Mouse (Mus musculus) liver, embryonic 12.5 days (tissue): Measurements from ENCODE around the gene Timp2. TPM values are rescaled to one million over a fixed set of nuclear protein-coding genes. Genes with fewer than 3 reads are reported as not detected.
A peak's percentile ranks its signal among the peaks of the same experiment; 100 is the strongest.

ENCODE experiments used
- ATAC-seq: fragments of 200-750 bp; cut with Nextera tagmentation; 2 replicates; pipeline ENCODE4 v1.8.0; 2017; ENCODE audit warnings: moderate number of reproducible peaks, mild to moderate bottlenecking, moderate library complexity
- H3K27ac ChIP-seq: fragments of 300-500 bp; sonication (generic); 2 replicates; pipeline ENCODE4 v1.5.1; 2016; ENCODE audit warnings: mild to moderate bottlenecking
- H3K27me3 ChIP-seq: fragments of 300-500 bp; sonication (generic); replicated peaks from 2 replicates; pipeline ENCODE4 v1.6.1; 2016; ENCODE audit warnings: mild to moderate bottlenecking, moderate library complexity
- H3K36me3 ChIP-seq: fragments of 300-500 bp; sonication (generic); 2 replicates; pipeline ENCODE4 v1.6.1; 2016; ENCODE audit warnings: mild to moderate bottlenecking, moderate library complexity
- H3K4me1 ChIP-seq: fragments of 300-500 bp; sonication (generic); 2 replicates; pipeline ENCODE4 v1.6.1; 2016
- H3K4me2 ChIP-seq: fragments of 300-500 bp; sonication (generic); 2 replicates; pipeline ENCODE4 v1.6.1; 2016; ENCODE audit warnings: mild to moderate bottlenecking, moderate library complexity
- H3K4me3 ChIP-seq: fragments of 300-500 bp; sonication (generic); 2 replicates; pipeline ENCODE4 v1.5.1; 2016; ENCODE audit warnings: mild to moderate bottlenecking, moderate library complexity
- H3K9ac ChIP-seq: fragments of 300-500 bp; sonication (generic); 2 replicates; pipeline ENCODE4 v1.6.1; 2016; ENCODE audit warnings: mild to moderate bottlenecking, moderate library complexity
- H3K9me3 ChIP-seq: fragments of 300-500 bp; sonication (generic); replicated peaks from 2 replicates; pipeline ENCODE4 v1.6.1; 2016; ENCODE audit warnings: mild to moderate bottlenecking, moderate library complexity
- WGBS: fragments of 180-500 bp; shearing (Covaris S2); methylation state at CpG from one replicate; pipeline ENCODE4 v1.1.7; 2016; ENCODE audit not compliant: insufficient replicate concordance; 5-methylcytosine and 5-hydroxymethylcytosine counted together
- polyA plus RNA-seq: library from polyadenylated mRNA; unstranded; fragments of >200 nt; fragmentation: Nextera tagmentation; extraction: Ambion mirVana; gene quantifications from 2 replicates; pipeline ENCODE4 v1.2.1, GENCODE M21; 2016

Timp2 gene
- 8.7 and 9.9 TPM in 2 replicates for polyA plus RNA-seq

DNA sequence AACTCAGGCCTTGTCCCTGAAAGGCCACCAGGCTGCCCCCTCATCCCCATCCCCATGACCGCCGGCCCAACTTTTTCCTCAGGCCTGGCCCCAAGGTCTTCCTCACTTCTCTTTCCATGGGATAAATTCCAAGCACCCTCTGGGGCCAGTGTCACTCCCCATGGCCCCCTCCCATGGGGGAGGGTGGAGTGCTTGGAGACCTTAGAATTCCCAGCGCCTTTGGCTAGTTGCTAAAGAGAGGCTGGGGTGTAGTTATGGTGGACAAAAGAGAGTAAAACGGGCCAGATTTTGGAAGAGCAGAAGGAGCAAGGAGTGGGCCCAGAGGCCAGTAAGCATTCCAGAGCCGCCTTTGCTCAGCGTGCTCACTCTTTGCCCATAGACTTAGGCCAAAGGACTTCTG, at the start of gene Timp2:
Timp2 (minus strand) TSS at position 101 of the 400 bp plus-strand sequence.
- WGBS: 41% methylated on average over 6 of the region's 6 CpGs
- 0 out of 2 replicates have a peak, but pooled peaks have one; percentile 9 for ATAC-seq
- Histone ChIP-seq H3K9me3 (no peaks in the 10 kb centered on the region), H3K36me3 (no peaks in the 10 kb centered on the region), H3K27ac (no peak within 1 kb of the TSS), H3K4me1 (peaks cover 19% of the 10 kb centered on the region; the same call in 1 of the 2 replicates), H3K4me3 (peak within 1 kb of the TSS; percentile 58), H3K4me2 (peak within 1 kb of the TSS; percentile 71), H3K9ac (peak within 1 kb of the TSS; percentile 63), H3K27me3 (peaks cover 42% of the 10 kb centered on the region)

DNA sequence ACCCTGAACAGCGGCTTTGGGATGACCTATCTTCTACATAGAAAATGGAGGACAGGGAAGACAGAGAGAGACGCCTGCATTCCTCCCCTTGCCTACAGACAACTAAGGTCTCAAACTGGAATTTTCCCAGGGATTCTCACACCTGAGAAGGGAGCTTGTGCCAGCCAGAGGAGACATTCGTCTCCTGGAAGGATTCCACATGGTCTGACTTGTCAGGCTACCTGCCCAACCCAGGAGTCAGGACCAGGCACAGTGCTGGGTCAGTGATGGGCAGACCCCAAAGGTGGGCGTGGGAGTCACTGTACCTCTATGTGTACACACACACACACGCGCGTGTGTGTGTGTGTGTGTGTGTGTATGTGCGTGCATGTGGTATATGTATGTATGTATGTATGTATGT, 49.8 kb upstream of the Timp2 start:
- no peaks in the 10 kb centered on the region for H3K9me3 ChIP-seq
- H3K4me3 ChIP-seq: no peak overlapping the region
- no peak for ATAC-seq
- H3K4me1 ChIP-seq: peaks cover 29% of the 10 kb centered on the region
- no peak overlapping the region for H3K9ac ChIP-seq
- no peaks in the 10 kb centered on the region for H3K27me3 ChIP-seq
- H3K4me2 ChIP-seq: no peak overlapping the region
- 77% methylated on average over 8 of the region's 8 CpGs for WGBS
- peaks cover 48% of the 10 kb centered on the region for H3K36me3 ChIP-seq
- H3K27ac ChIP-seq: no peak overlapping the region

DNA sequence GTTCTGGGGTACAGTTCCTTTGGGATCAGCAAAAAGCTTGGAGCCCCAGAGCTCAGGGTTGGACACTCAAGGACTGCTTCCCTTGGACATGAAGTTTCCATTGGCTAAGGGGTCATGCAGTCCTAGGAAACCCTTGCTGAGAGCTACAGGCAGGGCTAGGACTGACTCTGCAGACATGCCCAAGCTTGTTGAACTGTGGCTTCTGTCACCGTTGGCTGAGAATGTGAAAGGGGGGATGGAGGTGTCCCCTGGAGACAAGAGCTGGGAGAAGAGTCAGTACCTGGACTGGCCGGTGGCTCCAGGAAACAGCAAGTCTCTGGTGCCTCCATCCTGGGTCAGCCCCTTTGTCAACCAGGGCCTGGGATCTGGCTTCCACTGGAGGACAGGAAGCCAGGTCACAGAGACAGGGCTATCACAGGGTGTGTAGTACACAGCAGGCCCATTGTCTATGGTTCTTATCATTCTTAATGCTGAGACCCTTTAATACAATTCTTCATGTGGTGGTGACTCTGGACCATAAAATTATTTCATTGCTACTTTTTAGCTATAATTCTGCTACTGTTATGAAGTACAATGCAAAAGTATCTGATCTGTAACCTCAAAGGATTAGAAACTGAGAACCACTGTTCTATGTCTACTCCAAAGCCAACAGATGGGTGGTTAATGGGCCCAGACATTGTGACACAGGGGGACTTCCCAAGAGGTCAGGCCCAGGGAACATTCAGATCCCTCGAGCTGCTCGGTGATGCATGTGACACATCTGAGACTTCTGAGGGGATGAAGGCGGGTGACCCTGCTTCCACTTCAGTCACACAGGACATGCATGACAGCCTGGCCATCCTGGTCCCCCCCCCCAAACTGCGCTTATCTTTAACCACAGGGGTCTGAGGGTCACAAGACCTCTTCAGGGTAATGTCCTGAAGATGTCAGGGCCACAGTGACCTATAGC, 48.7 kb upstream of the Timp2 start:
- H3K9ac ChIP-seq: no peak overlapping the region
- WGBS: 60% methylated on average over 6 of the region's 6 CpGs
- H3K4me1 ChIP-seq: peaks cover 33% of the 10 kb centered on the region
- H3K27me3 ChIP-seq: no peaks in the 10 kb centered on the region
- no peak for ATAC-seq
- H3K4me2 ChIP-seq: no peak overlapping the region
- H3K36me3 ChIP-seq: peaks cover 43% of the 10 kb centered on the region
- no peaks in the 10 kb centered on the region for H3K9me3 ChIP-seq
- H3K27ac ChIP-seq: no peak overlapping the region
- no peak overlapping the region for H3K4me3 ChIP-seq

DNA sequence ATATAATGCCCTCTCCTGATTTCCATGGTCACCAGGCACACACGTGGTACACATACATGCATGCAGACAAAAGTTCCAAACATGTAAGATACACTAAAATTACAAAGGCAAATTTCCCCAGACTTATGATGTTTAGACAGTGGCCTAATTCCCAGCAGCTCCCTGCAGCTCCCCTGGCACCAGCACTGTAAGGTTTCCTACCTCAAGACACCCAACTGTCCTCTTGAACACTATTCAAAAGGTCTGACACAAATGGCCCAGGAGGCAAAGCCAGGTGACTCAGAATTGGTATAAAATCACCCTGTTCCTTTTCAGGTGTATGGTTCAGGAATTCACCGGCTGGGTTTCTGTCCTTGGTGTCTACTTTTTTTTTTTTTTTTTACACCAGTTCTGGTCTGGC, 47.6 kb upstream of the Timp2 start:
- H3K4me3 ChIP-seq: no peak overlapping the region
- ATAC-seq: no peak
- H3K36me3 ChIP-seq: peaks cover 34% of the 10 kb centered on the region
- H3K9ac ChIP-seq: no peak overlapping the region
- WGBS: 67% methylated on average over 2 of the region's 2 CpGs
- no peak overlapping the region for H3K4me2 ChIP-seq
- no peaks in the 10 kb centered on the region for H3K27me3 ChIP-seq
- peaks cover 34% of the 10 kb centered on the region for H3K4me1 ChIP-seq
- H3K9me3 ChIP-seq: no peaks in the 10 kb centered on the region
- H3K27ac ChIP-seq: no peak overlapping the region

GRCm38 (mm10) chr11:118401760-118402280, 46.3 kb upstream of the Timp2 start, which contains the start of gene Lgals3bp:
Gene Lgals3bp, minus strand, starts transcription at chr11:118402092.
- Histone ChIP-seq H3K27me3 (no peaks in the 10 kb centered on the region), H3K4me3 (peak within 1 kb of the TSS; percentile 16; the same call in 1 of the 2 replicates), H3K36me3 (peaks cover 23% of the 10 kb centered on the region), H3K4me2 (peak within 1 kb of the TSS; percentile 48), H3K4me1 (peaks cover 34% of the 10 kb centered on the region), H3K9me3 (no peaks in the 10 kb centered on the region), H3K27ac (peak within 1 kb of the TSS; percentile 74), H3K9ac (0 out of 2 replicates have a peak within 1 kb of the TSS, but pooled peaks have one; percentile 6)
- 37% methylated on average over 7 of the region's 7 CpGs for WGBS
- peak; percentile 53 for ATAC-seq

GRCm38 (mm10) chr11:118401195-118401594, 45.7 kb upstream of the Timp2 start:
- Histone ChIP-seq H3K9me3 (no peaks in the 10 kb centered on the region), H3K27me3 (no peaks in the 10 kb centered on the region), H3K36me3 (peaks cover 22% of the 10 kb centered on the region), H3K4me3 (peak overlapping the region; percentile 16; the same call in 1 of the 2 replicates), H3K9ac (0 out of 2 replicates have a peak overlapping the region, but pooled peaks have one; percentile 6), H3K4me2 (peak overlapping the region; percentile 48), H3K27ac (peak overlapping the region; percentile 61), H3K4me1 (peaks cover 34% of the 10 kb centered on the region)
- ATAC-seq: no peak
- WGBS: 62% methylated on average over 4 of the region's 4 CpGs

- peak overlapping the region; percentile 48 for H3K4me2 ChIP-seq
- no peaks in the 10 kb centered on the region for H3K27me3 ChIP-seq
- H3K36me3 ChIP-seq: peaks cover 22% of the 10 kb centered on the region
- WGBS: 10% methylated on average over 6 of the region's 6 CpGs
- H3K4me1 ChIP-seq: peaks cover 34% of the 10 kb centered on the region
- no peaks in the 10 kb centered on the region for H3K9me3 ChIP-seq
- H3K4me3 ChIP-seq: no peak overlapping the region
- peak overlapping the region; percentile 15; the same call in 1 of the 2 replicates for H3K9ac ChIP-seq
- H3K27ac ChIP-seq: peak overlapping the region; percentile 72
- peak; percentile 29; the same call in 1 of the 2 replicates for ATAC-seq
These were observed 45.0 kb upstream of the Timp2 start for GRCm38 (mm10) chr11:118400566-118400936.

- H3K4me2 ChIP-seq: peak overlapping the region; percentile 48
- H3K36me3 ChIP-seq: peaks cover 20% of the 10 kb centered on the region
- H3K27ac ChIP-seq: peak overlapping the region; percentile 72
- peak; percentile 60 for ATAC-seq
- H3K4me3 ChIP-seq: no peak overlapping the region
- H3K27me3 ChIP-seq: no peaks in the 10 kb centered on the region
- H3K4me1 ChIP-seq: peaks cover 34% of the 10 kb centered on the region
- H3K9ac ChIP-seq: peak overlapping the region; percentile 15; the same call in 1 of the 2 replicates
- no peaks in the 10 kb centered on the region for H3K9me3 ChIP-seq
- 23% methylated on average over 5 of the region's 5 CpGs for WGBS
These were observed 44.5 kb upstream of the Timp2 start for GRCm38 (mm10) chr11:118399891-118400565.

- H3K27ac ChIP-seq: no peak overlapping the region
- peaks cover 34% of the 10 kb centered on the region for H3K4me1 ChIP-seq
- WGBS: 83% methylated on average over 26 of the region's 26 CpGs
- no peak overlapping the region for H3K4me3 ChIP-seq
- no peaks in the 10 kb centered on the region for H3K9me3 ChIP-seq
- no peak for ATAC-seq
- H3K27me3 ChIP-seq: no peaks in the 10 kb centered on the region
- no peak overlapping the region for H3K9ac ChIP-seq
- peaks cover 21% of the 10 kb centered on the region for H3K36me3 ChIP-seq
- H3K4me2 ChIP-seq: no peak overlapping the region
These were observed 42.4 kb upstream of the Timp2 start for GRCm38 (mm10) chr11:118397806-118398530.

- 58% methylated on average over 6 of the region's 6 CpGs for WGBS
- Histone ChIP-seq H3K27ac (no peak overlapping the region), H3K36me3 (peaks cover 24% of the 10 kb centered on the region), H3K9me3 (no peaks in the 10 kb centered on the region), H3K4me1 (peaks cover 4% of the 10 kb centered on the region), H3K9ac (no peak overlapping the region), H3K27me3 (no peaks in the 10 kb centered on the region), H3K4me3 (no peak overlapping the region), H3K4me2 (no peak overlapping the region)
- ATAC-seq: no peak
These were observed 39.0 kb upstream of the Timp2 start for GRCm38 (mm10) chr11:118394538-118394937.

DNA sequence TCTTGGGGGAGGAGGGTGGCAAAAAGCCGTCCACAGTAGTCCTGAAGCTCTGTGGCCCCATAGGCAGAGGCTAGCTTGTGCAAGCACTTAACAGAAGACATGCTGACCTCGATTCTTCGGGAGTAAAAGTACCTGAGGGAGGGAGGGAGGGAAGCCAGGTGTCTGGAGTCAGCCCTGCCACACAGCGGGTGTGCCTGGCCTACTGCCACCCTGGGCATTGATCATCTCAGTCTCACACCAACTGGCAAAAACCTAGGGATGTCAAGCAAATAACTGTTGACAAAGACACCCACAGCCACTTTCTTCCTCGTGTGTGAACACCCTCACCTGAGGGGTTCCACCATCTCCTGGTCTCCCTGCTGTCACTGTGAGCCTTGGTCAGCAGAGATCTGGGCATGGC, 38.5 kb upstream of the Timp2 start:
- H3K4me2 ChIP-seq: no peak overlapping the region
- H3K27ac ChIP-seq: no peak overlapping the region
- H3K36me3 ChIP-seq: peaks cover 22% of the 10 kb centered on the region
- WGBS: 46% methylated on average over 5 of the region's 5 CpGs
- H3K4me3 ChIP-seq: no peak overlapping the region
- no peak overlapping the region for H3K9ac ChIP-seq
- no peaks in the 10 kb centered on the region for H3K4me1 ChIP-seq
- no peaks in the 10 kb centered on the region for H3K27me3 ChIP-seq
- H3K9me3 ChIP-seq: no peaks in the 10 kb centered on the region
- ATAC-seq: no peak
